24 mouse cellular contexts compared by ENCODE assay signal in genomic region chr5:82319709-82320333, GRCm38 (mm10).
"Had no signal": no experiment of that assay in that cellular context is flagged by ENCODE, and none has a peak within 500 bp of the region (broad histone marks: within the 10 kb centered on the region; RNA-seq: fewer than 3 reads in every experiment).

No protein-coding gene starts in this region.

- H3K9me3 ChIP-seq: kidney, embryonic 15.5 days; limb, embryonic 10.5 days; limb, embryonic 13.5 days; liver, embryonic 12.5 days; liver, embryonic 15.5 days; lung, embryonic 15.5 days; megakaryocyte, embryonic 14.5 days; midbrain, embryonic 10.5 days; midbrain, embryonic 13.5 days; neural tube, embryonic 13.5 days had no signal

- DNase-seq: kidney, adult 2 months; kidney, postnatal 14 days; kidney, postnatal 4 days; layer of hippocampus, adult 9-11 months; liver; lung, adult 18-20 months; lung, postnatal 10 days; lung, postnatal 36 days; retina, postnatal 1 day; thymus, adult 2 months; thymus, postnatal 14 days; thymus, postnatal 4 days had no signal

- H3K36me3 ChIP-seq: kidney, embryonic 15.5 days; limb, embryonic 10.5 days; limb, embryonic 13.5 days; liver, embryonic 12.5 days; liver, embryonic 15.5 days; lung, embryonic 15.5 days; midbrain, embryonic 10.5 days; midbrain, embryonic 13.5 days; neural tube, embryonic 13.5 days had no signal

- H3K27ac ChIP-seq: kidney, embryonic 15.5 days; limb, embryonic 10.5 days; limb, embryonic 13.5 days; liver, embryonic 12.5 days; liver, embryonic 15.5 days; lung, embryonic 15.5 days; midbrain, embryonic 10.5 days; midbrain, embryonic 13.5 days; neural tube, embryonic 13.5 days had no signal

- H3K9ac ChIP-seq: kidney, embryonic 15.5 days; limb, embryonic 13.5 days; liver, embryonic 12.5 days; liver, embryonic 15.5 days; lung, embryonic 15.5 days; midbrain, embryonic 13.5 days; neural tube, embryonic 13.5 days had no signal

- H3K27me3 ChIP-seq: kidney, embryonic 15.5 days; limb, embryonic 13.5 days; liver, embryonic 12.5 days; liver, embryonic 15.5 days; lung, embryonic 15.5 days; megakaryocyte, embryonic 14.5 days; midbrain, embryonic 13.5 days; neural tube, embryonic 13.5 days had no signal

- ATAC-seq: liver, embryonic 12.5 days; midbrain, embryonic 13.5 days; midbrain, embryonic 16.5 days had no signal

- H3K4me1 ChIP-seq: kidney, embryonic 15.5 days; limb, embryonic 10.5 days; limb, embryonic 13.5 days; liver, embryonic 12.5 days; liver, embryonic 15.5 days; lung, embryonic 15.5 days; megakaryocyte, embryonic 14.5 days; midbrain, embryonic 10.5 days; midbrain, embryonic 13.5 days; neural tube, embryonic 13.5 days had no signal

- H3K4me2 ChIP-seq: kidney, embryonic 15.5 days; limb, embryonic 13.5 days; liver, embryonic 12.5 days; liver, embryonic 15.5 days; lung, embryonic 15.5 days; midbrain, embryonic 13.5 days; neural tube, embryonic 13.5 days had no signal

- H3K4me3 ChIP-seq: kidney, embryonic 15.5 days; limb, embryonic 10.5 days; limb, embryonic 13.5 days; liver, embryonic 12.5 days; liver, embryonic 15.5 days; lung, embryonic 15.5 days; megakaryocyte, embryonic 14.5 days; midbrain, embryonic 10.5 days; midbrain, embryonic 13.5 days; myocyte; neural tube, embryonic 13.5 days had no signal
